Mouse (Mus musculus) ovary, adult 2 months (tissue): Measurements from ENCODE around the gene Mslnl. TPM values are rescaled to one million over a fixed set of nuclear protein-coding genes. Genes with fewer than 3 reads are reported as not detected.

ENCODE experiments used
- polyA plus RNA-seq: library from polyadenylated mRNA; depleted of rRNA; stranded (reverse); fragments of >200 nt; gene quantifications from 2 replicates; pipeline ENCODE4 v1.2.3, GENCODE M21; 2012; rRNA removed

The Mslnl gene
- polyA plus RNA-seq, result 0.94 and 1.2 TPM in 2 replicates

GRCm38 (mm10) chr17:25735745-25736144 is at the start of gene Mslnl:
Gene Mslnl, plus strand, starts transcription at chr17:25736042.

GRCm38 (mm10) chr17:25716711-25717637 is 18.9 kb upstream of the Mslnl start, which contains the start of gene Gng13:
Gene Gng13, plus strand, starts transcription at chr17:25717171.

GRCm38 (mm10) chr17:25727265-25728008 is 8.4 kb upstream of the Mslnl start, which contains the start of the genes Chtf18 and Rpusd1:
Gene Chtf18, minus strand, starts transcription at chr17:25727419.
Gene Rpusd1, plus strand, starts transcription at chr17:25727670.

GRCm38 (mm10) chr17:25754241-25754640 is 18.4 kb downstream of the Mslnl start, which contains the start of gene Msln:
Gene Msln, minus strand, starts transcription at chr17:25754378.

GRCm38 (mm10) chr17:25773549-25774120 is 37.8 kb downstream of the Mslnl start, which contains the start of gene Narfl:
Gene Narfl, plus strand, starts transcription at chr17:25773776.

GRCm38 (mm10) chr17:25785281-25785745 is 49.5 kb downstream of the Mslnl start, which contains the start of gene Haghl:
Gene Haghl, minus strand, starts transcription at chr17:25785673.

GRCm38 (mm10) chr17:25786280-25786679 is 50.4 kb downstream of the Mslnl start, which contains the start of gene Ccdc78:
Gene Ccdc78, plus strand, starts transcription at chr17:25786580.

GRCm38 (mm10) chr17:25792615-25793014 is 56.8 kb downstream of the Mslnl start, which contains the start of gene Fam173a:
Gene Fam173a, minus strand, starts transcription at chr17:25792901.

GRCm38 (mm10) chr17:25795609-25796092 is 59.8 kb downstream of the Mslnl start, which contains the start of gene AC134908.4:
Gene AC134908.4, minus strand, starts transcription at chr17:25795659.

GRCm38 (mm10) chr17:25796951-25797369 is 61.1 kb downstream of the Mslnl start, which contains the start of gene Metrn:
Gene Metrn, minus strand, starts transcription at chr17:25797136.

Other genes starting within 250 kb of the Mslnl start
- not detected in 2 replicates for gene Sstr5, start 238.8 kb upstream of the Mslnl start, polyA plus RNA-seq
- 4.4 and 5.8 TPM in 2 replicates for gene Sox8, start 165.4 kb upstream of the Mslnl start, polyA plus RNA-seq
- 22.7 and 27.2 TPM in 2 replicates for gene Lmf1, start 157.0 kb upstream of the Mslnl start, polyA plus RNA-seq
- gene Gng13, start 18.9 kb upstream of the Mslnl start, polyA plus RNA-seq, result 2.7 and 3.5 TPM in 2 replicates
- gene Chtf18, start 8.6 kb upstream of the Mslnl start, polyA plus RNA-seq, result 12.0 and 22.1 TPM in 2 replicates
- gene Rpusd1, start 8.4 kb upstream of the Mslnl start, polyA plus RNA-seq, result 82.3 and 86.0 TPM in 2 replicates
- 33.2 and 39.7 TPM in 2 replicates for gene Msln, start 18.3 kb downstream of the Mslnl start, polyA plus RNA-seq
- gene Narfl, start 37.7 kb downstream of the Mslnl start, polyA plus RNA-seq, result 24.6 and 29.5 TPM in 2 replicates
- 86.4 and 90.9 TPM in 2 replicates for gene Haghl, start 49.6 kb downstream of the Mslnl start, polyA plus RNA-seq
- 17.5 and 18.6 TPM in 2 replicates for gene Ccdc78, start 50.5 kb downstream of the Mslnl start, polyA plus RNA-seq
- gene Fam173a, start 56.9 kb downstream of the Mslnl start, polyA plus RNA-seq, result 159 and 201 TPM in 2 replicates
- 2.5 TPM in 1 of 2 replicates, not detected in the other for gene AC134908.4, start 59.6 kb downstream of the Mslnl start, polyA plus RNA-seq
- 100 and 135 TPM in 2 replicates for gene Metrn, start 61.1 kb downstream of the Mslnl start, polyA plus RNA-seq
- gene Fbxl16, start 73.0 kb downstream of the Mslnl start, polyA plus RNA-seq, result 5.4 and 6.6 TPM in 2 replicates
- gene Wdr24, start 87.6 kb downstream of the Mslnl start, polyA plus RNA-seq, result 58.5 and 62.1 TPM in 2 replicates
- 68.4 and 97.3 TPM in 2 replicates for gene Jmjd8, start 92.8 kb downstream of the Mslnl start, polyA plus RNA-seq
- 198 and 215 TPM in 2 replicates for gene Stub1, start 97.4 kb downstream of the Mslnl start, polyA plus RNA-seq
- 62.2 and 86.4 TPM in 2 replicates for gene Rhbdl1, start 101.3 kb downstream of the Mslnl start, polyA plus RNA-seq
- 92.8 and 93.1 TPM in 2 replicates for gene Gm20683, start 105.7 kb downstream of the Mslnl start, polyA plus RNA-seq
- 128 and 135 TPM in 2 replicates for gene Rhot2, start 108.8 kb downstream of the Mslnl start, polyA plus RNA-seq
- gene Wdr90, start 125.5 kb downstream of the Mslnl start, polyA plus RNA-seq, result 96.6 and 108 TPM in 2 replicates
- gene Mcrip2, start 132.7 kb downstream of the Mslnl start, polyA plus RNA-seq, result 280 and 319 TPM in 2 replicates
- gene Mettl26, start 139.0 kb downstream of the Mslnl start, polyA plus RNA-seq, result 252 TPM in 2 replicates
- 2.3 and 3.1 TPM in 2 replicates for gene Wfikkn1, start 144.8 kb downstream of the Mslnl start, polyA plus RNA-seq
- gene Rab40c, start 183.7 kb downstream of the Mslnl start, polyA plus RNA-seq, result 55.7 and 59.0 TPM in 2 replicates
- gene Pigq, start 208.9 kb downstream of the Mslnl start, polyA plus RNA-seq, result 167 and 173 TPM in 2 replicates
- gene Nhlrc4, start 208.9 kb downstream of the Mslnl start, polyA plus RNA-seq, result 30.0 and 56.2 TPM in 2 replicates
- 0.11 and 0.17 TPM in 2 replicates for gene A930017K11Rik, start 216.5 kb downstream of the Mslnl start, polyA plus RNA-seq
- gene Capn15, start 249.8 kb downstream of the Mslnl start, polyA plus RNA-seq, result 76.4 and 78.9 TPM in 2 replicates